Mouse (Mus musculus) intestine, embryonic 16.5 days (tissue): ENCODE data around the gene Nucks1. TPM values are rescaled to one million over a fixed set of nuclear protein-coding genes. Genes with fewer than 3 reads are reported as not detected.
A peak's percentile ranks its signal among the peaks of the same experiment; 100 is the strongest.

Experiments used
- ATAC-seq: fragments of 200-750 bp; cut with Nextera tagmentation; 2 replicates; pipeline ENCODE4 v1.8.0; 2017; ENCODE audit warnings: moderate TSS enrichment, moderate library complexity
- H3K27ac ChIP-seq: fragments of 300-500 bp; sonication (generic); 2 replicates; pipeline ENCODE4 v1.5.1; 2014; ENCODE audit warnings: mild to moderate bottlenecking, low read length
- H3K27me3 ChIP-seq: fragments of 300-500 bp; sonication (generic); replicated peaks from 2 replicates; pipeline ENCODE4 v1.6.1; 2014; ENCODE audit warnings: low read length, control low read depth, mixed read lengths; ENCODE audit not compliant: control insufficient read depth, insufficient read depth
- H3K36me3 ChIP-seq: fragments of 300-500 bp; sonication (generic); 2 replicates; pipeline ENCODE4 v1.6.1; 2014; ENCODE audit warnings: low read length, control low read depth; ENCODE audit not compliant: control insufficient read depth, insufficient read depth
- H3K4me1 ChIP-seq: fragments of 300-500 bp; sonication (generic); 2 replicates; pipeline ENCODE4 v1.6.1; 2014; ENCODE audit warnings: low read length, control low read depth, mixed read lengths; ENCODE audit not compliant: control insufficient read depth, insufficient read depth
- H3K4me2 ChIP-seq: fragments of 300-500 bp; sonication (generic); 2 replicates; pipeline ENCODE4 v1.6.1; 2014; ENCODE audit warnings: low read depth, low read length, control low read depth
- H3K4me3 ChIP-seq: fragments of 300-500 bp; sonication (generic); 2 replicates; pipeline ENCODE4 v1.5.1; 2014; ENCODE audit warnings: mild to moderate bottlenecking, low read length
- H3K9ac ChIP-seq: fragments of 300-500 bp; sonication (generic); 2 replicates; pipeline ENCODE4 v1.6.1; 2014; ENCODE audit warnings: low read depth, low read length
- H3K9me3 ChIP-seq: fragments of 300-500 bp; sonication (generic); 2 replicates; pipeline ENCODE4 v1.6.1; 2016; ENCODE audit warnings: low read length, control low read depth; ENCODE audit not compliant: control insufficient read depth
- whole genome bisulfite sequencing: fragments of 180-500 bp; shearing (Covaris S2); extraction: QIAGEN DNeasy Blood & Tissue Kit; methylation state at CpG from one replicate; pipeline ENCODE4 v1.1.7; 2014; 5-methylcytosine and 5-hydroxymethylcytosine counted together
- polyA plus RNA-seq: library from polyadenylated mRNA; unstranded; fragments of >200 nt; fragmentation: Nextera tagmentation; extraction: Ambion mirVana; gene quantifications from 2 replicates; pipeline ENCODE4 v1.2.1, GENCODE M21; 2015

Nucks1 gene
- polyA plus RNA-seq, 1 experiment from 2014 or later, result 44.5 TPM

DNA sequence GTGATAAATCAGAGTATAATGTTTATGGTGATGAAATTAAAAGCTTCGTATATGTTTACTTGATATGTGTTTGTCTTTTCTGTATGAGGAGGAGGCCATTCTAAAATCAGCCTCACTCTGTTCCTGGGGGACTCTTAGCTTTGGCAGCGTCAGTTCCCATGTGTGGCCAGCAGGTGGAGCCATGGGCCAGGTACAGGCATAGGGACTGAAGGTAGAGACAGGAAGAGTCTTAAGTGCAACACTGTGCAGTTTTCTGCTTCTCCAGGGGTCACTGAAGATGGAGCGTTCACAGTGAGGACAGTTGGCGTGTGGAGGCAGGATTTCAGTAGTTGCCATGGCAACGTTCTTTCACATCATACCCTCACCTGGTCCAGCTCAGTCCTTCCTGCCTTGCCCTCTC lies 72.6 kb downstream of the Nucks1 start:
- H3K9ac ChIP-seq, result no peak overlapping the region
- no peaks in the 10 kb centered on the region for H3K36me3 ChIP-seq
- H3K27me3 ChIP-seq, result no peaks in the 10 kb centered on the region
- no peaks in the 10 kb centered on the region for H3K4me1 ChIP-seq
- no peak overlapping the region for H3K4me2 ChIP-seq
- H3K9me3 ChIP-seq, result no peaks in the 10 kb centered on the region
- 10% methylated on average over 5 of the region's 5 CpGs for WGBS
- 0 out of 2 replicates have a peak, but pooled peaks have one; percentile 29 for ATAC-seq
- no peak overlapping the region for H3K4me3 ChIP-seq
- no peak overlapping the region for H3K27ac ChIP-seq

GRCm38 (mm10) chr1:131983806-131984205 lies 73.5 kb downstream of the Nucks1 start:
- H3K4me2 ChIP-seq, result no peak overlapping the region
- no peaks in the 10 kb centered on the region for H3K27me3 ChIP-seq
- no peak overlapping the region for H3K27ac ChIP-seq
- no peaks in the 10 kb centered on the region for H3K9me3 ChIP-seq
- no peak overlapping the region for H3K4me3 ChIP-seq
- WGBS, result 86% methylated on average over 2 of the region's 2 CpGs
- H3K36me3 ChIP-seq, result no peaks in the 10 kb centered on the region
- H3K9ac ChIP-seq, result no peak overlapping the region
- H3K4me1 ChIP-seq, result no peaks in the 10 kb centered on the region
- ATAC-seq, result no peak

Other genes starting within 250 kb of the Nucks1 start
- 5.5 and 6.2 TPM in 2 replicates for gene Rab7b, start 221.8 kb upstream of the Nucks1 start, polyA plus RNA-seq
- 2.1 and 2.8 TPM in 2 replicates for gene Slc26a9, start 166.5 kb upstream of the Nucks1 start, polyA plus RNA-seq
- 8.0 and 10.2 TPM in 2 replicates for gene Pm20d1, start 113.2 kb upstream of the Nucks1 start, polyA plus RNA-seq
- gene Slc41a1, start 83.0 kb upstream of the Nucks1 start, polyA plus RNA-seq, result 9.4 and 9.6 TPM in 2 replicates
- gene Rab29, start 43.3 kb upstream of the Nucks1 start, polyA plus RNA-seq, result 22.4 and 22.7 TPM in 2 replicates
- gene Slc45a3, start 52.4 kb downstream of the Nucks1 start, polyA plus RNA-seq, result 2.5 and 2.9 TPM in 2 replicates
- 13.2 and 14.3 TPM in 2 replicates for gene Elk4, start 97.1 kb downstream of the Nucks1 start, polyA plus RNA-seq
- gene Mfsd4a, start 157.5 kb downstream of the Nucks1 start, polyA plus RNA-seq, result 8.7 and 10.1 TPM in 2 replicates
- gene Cdk18, start 229.2 kb downstream of the Nucks1 start, polyA plus RNA-seq, result 16.9 and 20.2 TPM in 2 replicates